Mouse (Mus musculus) C2C12 (cell line): Measurements from ENCODE around the gene Slc15a3.

Experiments used
- CEBPB ChIP-seq: IDR thresholded peaks from one replicate; pipeline ENCODE4 v1.6.1; 2011; ENCODE audit warnings: low read depth, mild to moderate bottlenecking, control low read depth, moderate library complexity
- CTCF ChIP-seq: IDR thresholded peaks from one replicate; pipeline ENCODE4 v1.5.1; 2011; ENCODE audit not compliant: control insufficient read depth, insufficient read depth, insufficient read length
- MAX ChIP-seq: IDR thresholded peaks from one replicate; pipeline ENCODE4 v1.6.1; 2011; ENCODE audit warnings: mild to moderate bottlenecking, control low read depth
- MYOD1 ChIP-seq: IDR thresholded peaks from one replicate; pipeline ENCODE4 v1.6.1; 2011; ENCODE audit warnings: low read depth; ENCODE audit not compliant: control insufficient read depth, insufficient read length
- MYOG ChIP-seq: IDR thresholded peaks from one replicate; pipeline ENCODE4 v1.6.1; 2011; ENCODE audit not compliant: control insufficient read depth, insufficient read length; ENCODE audit errors: extremely low read depth
- USF1 ChIP-seq: IDR thresholded peaks from one replicate; pipeline ENCODE4 v1.6.1; 2011; ENCODE audit warnings: low read depth, mild to moderate bottlenecking, control low read depth, moderate library complexity

DNA sequence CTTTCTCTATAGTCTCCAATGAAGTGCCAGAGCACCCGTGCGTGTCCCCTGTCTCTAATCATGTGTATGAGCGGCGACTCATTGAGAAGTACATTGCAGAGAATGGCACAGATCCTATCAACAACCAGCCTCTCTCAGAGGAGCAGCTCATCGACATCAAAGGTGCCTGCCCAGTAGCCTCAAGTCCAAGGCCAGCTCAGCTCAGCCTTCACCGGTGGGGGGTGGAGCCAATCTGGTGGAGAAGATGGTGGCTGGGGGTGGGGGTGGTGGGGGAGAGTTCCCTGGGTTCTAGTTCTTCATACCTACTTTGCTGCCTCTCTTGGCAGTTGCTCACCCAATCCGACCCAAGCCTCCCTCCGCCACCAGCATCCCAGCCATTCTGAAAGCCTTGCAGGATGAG, 58.0 kb downstream of the Slc15a3 start:
- TF ChIP-seq CTCF (no peak), MAX (no peak), USF1 (no peak), MYOD1 (no peak), CEBPB (no peak), MYOG (no peak)
